Mouse (Mus musculus): Measurements from ENCODE around the gene Gm10964. TPM values are rescaled to one million over a fixed set of nuclear protein-coding genes. Genes with fewer than 3 reads are reported as not detected.
"Not testable (repeated sequence)": the region's sequence is repeated elsewhere in the genome, so short reads cannot be mapped to it uniquely, and the experiment has no call there.

The Gm10964 gene
- polyA plus RNA-seq, 1 experiment from 2014 or later: not detected

- not testable (repeated sequence) for H3K4me2 ChIP-seq (replicated peaks; ENCODE audit: low read depth, low read length); H3K27me3 ChIP-seq (ENCODE audit: control insufficient read depth, insufficient read depth, low read length); H3K36me3 ChIP-seq (ENCODE audit: control insufficient read depth, insufficient read depth, low read length); H3K4me1 ChIP-seq (replicated peaks; ENCODE audit: control insufficient read depth, insufficient read depth, low read length); ATAC-seq (ENCODE audit: low FRiP score); H3K27ac ChIP-seq (ENCODE audit: low read depth, low read length); H3K4me3 ChIP-seq (ENCODE audit: low read depth, low read length); H3K9me3 ChIP-seq (ENCODE audit: control insufficient read depth, low read length)
- 77% methylated on average over 5 of the region's 5 CpGs for WGBS
- peak; percentile 3 for DNase-seq (ENCODE audit: low spot score)
- 0 out of 2 replicates have a peak overlapping the region, but pooled peaks have one; percentile 94 for H3K9ac ChIP-seq (ENCODE audit: low read depth, low read length)
These were observed 52.9 kb downstream of the Gm10964 start for GRCm38 (mm10) chr3:103792111-103792406.

GRCm38 (mm10) chr3:103792566-103792965 is 53.4 kb downstream of the Gm10964 start:
- H3K9me3 ChIP-seq (ENCODE audit: control insufficient read depth, low read length): no peaks in the 10 kb centered on the region
- ATAC-seq (ENCODE audit: low FRiP score) (no peak), DNase-seq (ENCODE audit: low spot score) (no peak)
- H3K27me3 ChIP-seq (ENCODE audit: control insufficient read depth, insufficient read depth, low read length): no peaks in the 10 kb centered on the region
- no peak overlapping the region for H3K4me3 ChIP-seq (ENCODE audit: low read depth, low read length)
- no peak overlapping the region for H3K4me2 ChIP-seq (replicated peaks; ENCODE audit: low read depth, low read length)
- WGBS: 84% methylated on average over 1 of the region's 1 CpGs
- H3K9ac ChIP-seq (ENCODE audit: low read depth, low read length): no peak overlapping the region
- H3K36me3 ChIP-seq (ENCODE audit: control insufficient read depth, insufficient read depth, low read length): no peaks in the 10 kb centered on the region
- H3K27ac ChIP-seq (ENCODE audit: low read depth, low read length): no peak overlapping the region
- H3K4me1 ChIP-seq (replicated peaks; ENCODE audit: control insufficient read depth, insufficient read depth, low read length): no peaks in the 10 kb centered on the region

Other genes with a start within 250 kb of the Gm10964 start
- 2.7 and 3.1 TPM in 2 replicates for gene Syt6, start 164.1 kb upstream of the Gm10964 start, polyA plus RNA-seq (2014; fragmentation: Nextera tagmentation; extraction: Ambion mirVana)
- 0.22 TPM in 1 of 2 replicates, not detected in the other for gene Atg4a-ps, start 93.3 kb upstream of the Gm10964 start, polyA plus RNA-seq (2014; fragmentation: Nextera tagmentation; extraction: Ambion mirVana)
- 12.4 and 13.3 TPM in 2 replicates for gene Olfml3, start 1.4 kb upstream of the Gm10964 start, polyA plus RNA-seq (2014; fragmentation: Nextera tagmentation; extraction: Ambion mirVana)
- 14.9 and 17.4 TPM in 2 replicates for gene Hipk1, start 52.2 kb downstream of the Gm10964 start, polyA plus RNA-seq (2014; fragmentation: Nextera tagmentation; extraction: Ambion mirVana)
- gene Dclre1b, start 70.1 kb downstream of the Gm10964 start, polyA plus RNA-seq (2014; fragmentation: Nextera tagmentation; extraction: Ambion mirVana): 31.4 and 40.3 TPM in 2 replicates
- 24.7 and 25.2 TPM in 2 replicates for gene Ap4b1, start 70.2 kb downstream of the Gm10964 start, polyA plus RNA-seq (2014; fragmentation: Nextera tagmentation; extraction: Ambion mirVana)
- 0.14 and 0.37 TPM in 2 replicates for gene Gm43064, start 70.2 kb downstream of the Gm10964 start, polyA plus RNA-seq (2014; fragmentation: Nextera tagmentation; extraction: Ambion mirVana)
- gene Bcl2l15, start 93.2 kb downstream of the Gm10964 start, polyA plus RNA-seq (2014; fragmentation: Nextera tagmentation; extraction: Ambion mirVana): 0.18 and 0.65 TPM in 2 replicates
- gene Ptpn22, start 120.4 kb downstream of the Gm10964 start, polyA plus RNA-seq (2014; fragmentation: Nextera tagmentation; extraction: Ambion mirVana): 0.08 TPM in 1 of 2 replicates, not detected in the other
- gene Rsbn1, start 174.8 kb downstream of the Gm10964 start, polyA plus RNA-seq (2014; fragmentation: Nextera tagmentation; extraction: Ambion mirVana): 20.0 and 22.7 TPM in 2 replicates
- gene Phtf1, start 228.7 kb downstream of the Gm10964 start, polyA plus RNA-seq (2014; fragmentation: Nextera tagmentation; extraction: Ambion mirVana): 49.3 and 53.0 TPM in 2 replicates